Mouse (Mus musculus) limb, embryonic 14.5 days (tissue): ENCODE data around the gene Dscaml1. TPM values are rescaled to one million over a fixed set of nuclear protein-coding genes. Genes with fewer than 3 reads are reported as not detected.

ENCODE experiments used
- ATAC-seq: fragments of 200-750 bp; cut with Nextera tagmentation; 2 replicates; pipeline ENCODE4 v1.8.0; 2017; ENCODE audit warnings: low read depth, moderate number of reproducible peaks, moderate TSS enrichment; ENCODE audit not compliant: low FRiP score
- DNase-seq: peaks from one replicate; pipeline ENCODE4 v3.0.0-alpha.2; 2015; ENCODE audit warnings: low spot score
- H3K27ac ChIP-seq: fragments of 300-500 bp; sonication (generic); replicated peaks from 2 replicates; pipeline ENCODE4 v1.5.1; 2014; ENCODE audit warnings: low read depth, mild to moderate bottlenecking, low read length, moderate library complexity, mixed read lengths
- H3K27me3 ChIP-seq: fragments of 300-500 bp; sonication (generic); 2 replicates; pipeline ENCODE4 v1.6.1; 2014; ENCODE audit warnings: low read length, mixed read lengths; ENCODE audit not compliant: control insufficient read depth, insufficient read depth
- H3K36me3 ChIP-seq: fragments of 300-500 bp; sonication (generic); 2 replicates; pipeline ENCODE4 v1.6.1; 2014; ENCODE audit warnings: mild to moderate bottlenecking, low read length, moderate library complexity, mixed read lengths; ENCODE audit not compliant: control insufficient read depth, insufficient read depth
- H3K4me1 ChIP-seq: fragments of 300-500 bp; sonication (generic); 2 replicates; pipeline ENCODE4 v1.6.1; 2014; ENCODE audit warnings: antibody characterized with exemption, low read length, mixed read lengths; ENCODE audit not compliant: control insufficient read depth, insufficient read depth
- H3K4me2 ChIP-seq: fragments of 300-500 bp; sonication (generic); replicated peaks from 2 replicates; pipeline ENCODE4 v1.6.1; 2014; ENCODE audit warnings: low read depth, mild to moderate bottlenecking, low read length, moderate library complexity; ENCODE audit not compliant: severe bottlenecking
- H3K4me3 ChIP-seq: fragments of 300-500 bp; sonication (generic); replicated peaks from 2 replicates; pipeline ENCODE4 v1.5.1; 2014; ENCODE audit warnings: low read length
- H3K9ac ChIP-seq: fragments of 300-500 bp; sonication (generic); 2 replicates; pipeline ENCODE4 v1.6.1; 2014; ENCODE audit warnings: mild to moderate bottlenecking, low read depth, low read length, moderate library complexity; ENCODE audit not compliant: severe bottlenecking
- H3K9me3 ChIP-seq: fragments of 300-500 bp; sonication (generic); 2 replicates; pipeline ENCODE4 v1.6.1; 2016; ENCODE audit warnings: low read length; ENCODE audit not compliant: control insufficient read depth
- POLR2A ChIP-seq: fragments of 200-500 bp; IDR thresholded peaks from 2 replicates; pipeline ENCODE4 v1.8.0; 2012; ENCODE audit warnings: inconsistent platforms, mild to moderate bottlenecking, moderate library complexity, borderline replicate concordance; ENCODE audit not compliant: insufficient read depth, insufficient read length; ENCODE audit errors: extremely low read depth
- WGBS: fragments of 180-500 bp; shearing (Covaris S2); extraction: QIAGEN DNeasy Blood & Tissue Kit; methylation state at CpG from one replicate; pipeline ENCODE4 v1.1.7; 2014; 5-methylcytosine and 5-hydroxymethylcytosine counted together
- polyA plus RNA-seq, 2 experiments: library from polyadenylated mRNA; depleted of rRNA in 1 of 2; stranded (reverse) in 1 of 2; unstranded in 1 of 2; fragments of >200 nt; fragmentation: Nextera tagmentation in 1 of 2; extraction: Ambion mirVana in 1 of 2; gene quantifications; 2 replicates each; pipeline versions ENCODE4 v1.2.1 to v1.2.3; 2012 to 2014

Gene Dscaml1
- polyA plus RNA-seq, 2 experiments, result 0.43 to 1.0 TPM

DNA sequence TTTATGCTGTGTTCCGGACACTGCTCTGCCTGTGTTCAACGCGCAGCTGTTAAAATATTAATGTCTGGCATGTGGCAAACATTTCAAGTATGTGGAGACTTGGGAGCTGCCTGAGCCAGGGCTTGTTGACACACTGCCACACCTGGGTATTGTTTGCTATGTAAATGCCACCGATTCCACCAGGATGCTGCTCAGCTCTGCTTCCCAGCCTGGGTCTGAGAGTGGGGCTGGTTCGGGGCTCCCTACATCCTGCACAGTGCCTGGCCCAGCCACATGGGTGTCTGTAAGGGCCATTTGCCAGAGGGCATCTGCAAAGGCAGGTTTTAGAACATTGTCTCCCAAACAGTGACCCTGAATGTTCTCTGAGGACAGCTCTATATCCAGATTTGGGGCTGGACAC, 78.5 kb downstream of the Dscaml1 start:
- H3K9me3 ChIP-seq, result no peaks in the 10 kb centered on the region
- WGBS, result 24% methylated on average over 5 of the region's 5 CpGs
- H3K4me1 ChIP-seq, result peaks cover 11% of the 10 kb centered on the region
- H3K27ac ChIP-seq, result 0 out of 2 replicates have a peak overlapping the region, but pooled peaks have one; percentile 20
- H3K27me3 ChIP-seq, result no peaks in the 10 kb centered on the region
- DNase-seq (peak; percentile 52), ATAC-seq (peak; percentile 79)
- no peak overlapping the region for H3K9ac ChIP-seq
- no peak overlapping the region for H3K4me3 ChIP-seq
- no peak overlapping the region for H3K4me2 ChIP-seq
- H3K36me3 ChIP-seq, result no peaks in the 10 kb centered on the region
- TF ChIP-seq POLR2A, result no peak

DNA sequence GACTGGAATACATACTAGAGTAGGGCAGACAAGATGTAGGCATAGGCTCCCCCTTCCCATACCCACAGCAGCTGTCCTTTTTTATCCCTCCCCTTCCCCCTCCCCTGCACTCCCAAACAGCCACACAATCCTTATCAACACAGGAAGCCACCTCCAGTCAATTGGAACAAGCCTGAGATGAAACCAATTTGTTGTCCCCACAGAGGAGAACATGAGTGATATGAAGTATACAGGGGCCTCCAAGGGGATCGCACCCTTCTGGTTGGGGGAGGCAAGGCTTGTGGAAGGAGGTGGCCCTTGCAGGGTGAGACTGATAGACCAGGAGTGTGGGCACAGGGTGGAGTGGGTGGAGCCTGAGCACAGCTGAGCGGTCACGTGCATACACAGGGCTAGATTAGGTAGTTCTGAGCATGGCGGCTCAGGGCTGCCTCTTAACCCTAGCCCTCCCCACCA, 79.1 kb downstream of the Dscaml1 start:
- WGBS, result 56% methylated on average over 4 of the region's 4 CpGs
- Histone ChIP-seq H3K27me3 (no peaks in the 10 kb centered on the region), H3K36me3 (no peaks in the 10 kb centered on the region), H3K4me1 (peaks cover 11% of the 10 kb centered on the region), H3K9me3 (no peaks in the 10 kb centered on the region), H3K4me3 (no peak overlapping the region), H3K4me2 (no peak overlapping the region), H3K27ac (no peak overlapping the region), H3K9ac (no peak overlapping the region)
- DNase-seq, result no peak
- TF ChIP-seq POLR2A, result no peak
- peak; percentile 78 for ATAC-seq

- TF ChIP-seq POLR2A, result no peak
- no peak for ATAC-seq
- Histone ChIP-seq H3K4me3 (no peak overlapping the region), H3K9me3 (no peaks in the 10 kb centered on the region), H3K4me2 (no peak overlapping the region), H3K4me1 (peaks cover 7% of the 10 kb centered on the region), H3K36me3 (no peaks in the 10 kb centered on the region), H3K27me3 (no peaks in the 10 kb centered on the region), H3K27ac (no peak overlapping the region), H3K9ac (no peak overlapping the region)
- no peak for DNase-seq
- WGBS, result 66% methylated on average over 9 of the region's 9 CpGs
Observed at GRCm38 (mm10) chr9:45507482-45507881, 81.1 kb downstream of the Dscaml1 start.

DNA sequence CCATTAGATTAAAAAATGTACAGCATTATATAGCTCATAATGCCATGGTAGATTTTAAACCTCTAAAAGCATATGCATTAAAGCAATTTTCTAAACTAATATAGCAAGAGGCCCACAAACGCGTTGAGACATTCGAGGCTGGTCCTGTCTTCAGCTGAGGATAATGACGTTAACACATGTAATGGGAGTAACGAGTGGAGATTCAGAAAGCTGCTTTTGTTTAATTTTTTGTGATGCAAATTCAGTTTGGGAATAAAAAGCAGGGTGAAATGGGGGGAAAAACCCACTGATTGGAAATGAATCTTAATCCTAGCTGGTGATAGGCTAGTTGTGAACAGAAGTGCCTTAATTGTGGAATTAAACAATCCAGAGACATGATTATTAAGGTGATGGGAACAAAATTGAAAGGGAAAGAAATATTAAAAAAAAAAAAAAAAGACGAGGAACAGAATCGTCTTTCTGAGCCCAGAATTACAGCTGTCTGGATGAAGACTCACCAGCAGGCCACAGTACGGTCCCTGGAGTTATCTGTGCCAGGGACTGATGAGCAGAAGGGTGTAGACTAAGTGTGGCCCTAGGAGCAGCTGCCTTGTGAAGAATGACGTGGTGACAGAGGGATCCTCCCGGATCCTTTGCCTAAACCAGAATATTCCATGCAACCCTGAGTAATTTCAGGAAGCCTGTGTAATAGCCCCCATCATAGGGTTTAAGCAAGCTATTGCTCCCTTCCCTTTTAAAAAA, 84.5 kb downstream of the Dscaml1 start:
- Histone ChIP-seq H3K27ac (no peak overlapping the region), H3K27me3 (no peaks in the 10 kb centered on the region)
- WGBS, result 71% methylated on average over 10 of the region's 10 CpGs

GRCm38 (mm10) chr9:45517993-45518705, 91.7 kb downstream of the Dscaml1 start:
- H3K4me3 ChIP-seq, result no peak overlapping the region
- ATAC-seq, result no peak
- WGBS, result 68% methylated on average over 11 of the region's 11 CpGs
- H3K4me2 ChIP-seq, result no peak overlapping the region
- H3K27me3 ChIP-seq, result no peaks in the 10 kb centered on the region
- no peak for TF ChIP-seq POLR2A
- no peaks in the 10 kb centered on the region for H3K9me3 ChIP-seq
- H3K27ac ChIP-seq, result no peak overlapping the region
- no peak for DNase-seq
- H3K36me3 ChIP-seq, result no peaks in the 10 kb centered on the region
- no peak overlapping the region for H3K9ac ChIP-seq
- H3K4me1 ChIP-seq, result no peaks in the 10 kb centered on the region; the same call in 1 of the 2 replicates

More for the DNA sequence above, 84.5 kb downstream of the Dscaml1 start:
- no peak for DNase-seq
- no peak for TF ChIP-seq POLR2A
- Histone ChIP-seq H3K9ac (no peak overlapping the region), H3K9me3 (no peaks in the 10 kb centered on the region), H3K4me1 (no peaks in the 10 kb centered on the region; the same call in 1 of the 2 replicates), H3K4me2 (no peak overlapping the region), H3K4me3 (no peak overlapping the region), H3K36me3 (no peaks in the 10 kb centered on the region)
- ATAC-seq, result no peak
